Mouse (Mus musculus) A20 (cell line): ENCODE measurements at regions not wholly inside any gene's neighbourhood (a gene's known extent, or its start where the extent isn't known, plus 50 kb on each side); places are given as distances from the start of the nearest gene placed in this dataset.

Experiments
- DNase-seq: peaks from one replicate; pipeline ENCODE4 v3.0.0-alpha.2; 2011; ENCODE audit warnings: low read depth, low spot score

DNA sequence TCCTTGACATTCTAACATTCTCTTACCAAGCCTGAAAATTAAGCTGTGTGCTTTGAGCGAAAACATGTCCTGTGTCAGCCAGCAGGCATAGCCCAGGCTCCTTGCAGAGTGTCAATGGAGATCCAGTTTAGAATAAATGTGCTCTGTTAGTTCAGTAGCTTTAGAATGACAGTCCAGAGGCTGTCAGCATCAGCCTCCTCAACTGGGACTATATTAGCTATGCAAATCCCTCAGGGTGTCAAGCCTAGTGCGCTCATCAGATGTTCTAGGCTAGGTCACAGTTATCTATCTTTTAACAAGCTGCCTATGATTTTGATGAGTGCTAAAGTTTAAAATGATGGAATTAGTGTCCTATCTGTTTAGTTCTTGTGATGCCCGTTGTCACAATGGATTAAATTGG is 281.7 kb upstream of the Btbd3 start:
- DNase-seq: no peak

DNA sequence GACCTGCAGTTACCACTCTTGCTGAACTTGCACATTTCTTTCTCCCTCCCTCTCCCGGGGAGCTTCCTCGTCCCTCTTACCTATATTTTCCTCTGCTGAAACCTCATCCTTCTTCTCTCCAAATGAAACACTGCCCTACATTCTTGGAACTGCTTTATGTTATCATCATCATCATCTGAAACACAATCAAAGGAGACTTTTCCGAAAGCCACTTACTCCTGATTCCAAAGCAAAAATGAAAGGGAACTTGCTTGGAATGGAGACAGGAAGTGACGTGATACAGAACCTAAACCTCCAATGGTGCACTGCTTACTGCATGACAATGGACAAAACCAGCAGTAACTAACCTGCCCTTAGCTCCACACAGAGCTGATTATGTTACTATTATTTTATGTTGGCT is 287.2 kb upstream of the Btbd3 start:
- DNase-seq: no peak

DNA sequence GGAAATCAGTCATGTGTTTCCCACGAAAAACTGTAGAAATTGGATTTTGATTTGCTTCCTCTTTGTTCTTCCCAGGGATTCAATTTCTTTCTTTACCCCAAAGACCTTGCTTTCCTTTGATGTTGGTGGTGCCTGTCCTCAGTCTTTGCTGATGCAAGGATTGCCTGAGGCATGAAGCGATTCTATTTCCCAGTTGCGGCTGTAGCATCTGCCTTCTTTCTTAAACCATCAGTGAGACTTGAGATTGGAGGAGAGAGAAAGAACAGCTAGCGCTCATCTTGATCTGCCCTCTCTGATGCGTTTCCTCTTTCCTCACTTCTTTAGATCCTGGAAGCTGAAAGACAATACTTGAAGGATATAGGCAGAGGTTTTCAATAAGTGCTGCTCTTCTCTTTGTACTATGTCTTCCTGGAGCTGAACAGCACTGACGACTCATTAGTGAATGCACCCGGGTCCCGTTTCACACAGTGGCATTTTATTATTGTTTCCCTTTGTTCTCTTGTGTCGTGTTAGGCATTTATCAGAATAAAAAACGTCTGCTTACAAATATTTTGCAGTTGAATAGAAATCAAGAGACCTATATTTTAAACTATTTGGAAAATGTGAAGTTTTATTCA is 289.8 kb upstream of the Btbd3 start:
- no peak for DNase-seq

DNA sequence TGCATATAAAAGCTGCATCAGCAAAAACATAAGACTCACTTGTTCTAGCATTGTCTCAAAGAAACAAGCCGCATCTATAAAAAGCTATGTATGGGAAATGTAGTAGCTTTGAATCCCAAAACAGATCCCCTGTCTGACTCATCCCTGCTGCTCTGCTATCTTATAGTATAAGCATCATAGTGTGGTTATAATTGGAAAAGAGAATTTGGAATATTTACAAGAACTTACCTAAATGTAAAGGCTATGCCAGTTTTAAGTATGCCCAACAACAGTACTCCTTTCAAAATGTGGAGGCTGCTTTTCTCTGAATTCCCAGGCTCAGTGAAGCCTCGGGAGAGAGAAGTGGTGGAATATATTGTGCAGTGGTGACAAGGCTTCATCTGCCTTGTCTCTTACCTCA is 301.5 kb upstream of the Btbd3 start:
- DNase-seq: no peak

DNA sequence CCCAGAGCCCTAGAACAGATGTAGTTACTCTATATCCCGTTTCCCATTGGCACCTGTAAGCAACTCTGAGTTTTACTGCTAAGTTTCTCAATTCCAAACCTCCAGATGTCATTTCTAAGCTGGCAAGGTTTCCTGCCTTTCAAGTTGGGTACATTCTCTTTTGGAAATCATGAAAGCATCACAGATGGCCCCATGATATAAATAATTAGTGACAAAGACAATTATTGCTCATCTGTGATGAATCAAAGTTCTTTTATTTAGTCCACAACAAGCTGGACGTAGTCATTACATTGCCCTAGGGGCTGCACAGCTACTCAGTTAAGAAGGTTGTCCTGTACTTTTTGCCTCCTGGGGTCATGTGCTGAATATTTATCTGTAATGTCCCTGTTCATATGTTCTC is 303.2 kb upstream of the Btbd3 start:
- DNase-seq: no peak

DNA sequence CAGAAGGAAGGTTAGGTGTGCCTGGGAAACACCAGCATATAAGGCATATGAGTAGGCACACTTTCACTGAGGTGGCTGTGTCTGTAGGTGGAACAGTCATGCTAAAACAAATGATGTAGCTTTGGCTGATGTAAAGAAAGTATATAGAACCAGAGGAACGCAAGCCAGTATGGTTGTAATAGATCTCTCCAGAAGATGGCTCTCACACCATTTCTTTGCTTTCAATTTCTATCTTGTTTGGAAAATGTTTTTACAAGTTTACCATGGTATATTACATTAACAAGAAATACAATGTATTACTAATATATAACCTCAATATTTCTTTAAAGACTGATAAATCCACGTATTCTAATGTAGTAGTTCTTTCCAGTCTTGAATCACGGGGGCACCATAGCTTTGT is 304.4 kb upstream of the Btbd3 start:
- DNase-seq: no peak

DNA sequence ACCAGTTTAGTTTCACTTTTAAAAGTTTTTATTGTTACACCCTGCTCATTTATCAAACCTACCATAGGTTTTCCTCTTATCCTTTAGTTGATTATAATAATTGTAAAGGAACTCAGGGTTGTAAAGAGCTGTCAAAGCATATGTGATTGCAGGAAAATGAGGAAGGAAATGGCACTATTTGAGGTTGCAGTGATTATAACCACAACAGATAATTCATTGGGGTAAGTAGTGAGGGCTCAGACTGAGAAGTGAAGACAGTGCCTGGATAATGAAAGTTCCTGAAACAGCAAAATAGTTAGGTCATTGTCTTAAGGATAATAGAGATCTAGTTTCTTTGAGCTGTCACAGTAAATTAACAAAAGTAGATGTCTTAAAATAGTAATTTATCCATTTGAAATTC is 305.4 kb upstream of the Btbd3 start:
- no peak for DNase-seq

DNA sequence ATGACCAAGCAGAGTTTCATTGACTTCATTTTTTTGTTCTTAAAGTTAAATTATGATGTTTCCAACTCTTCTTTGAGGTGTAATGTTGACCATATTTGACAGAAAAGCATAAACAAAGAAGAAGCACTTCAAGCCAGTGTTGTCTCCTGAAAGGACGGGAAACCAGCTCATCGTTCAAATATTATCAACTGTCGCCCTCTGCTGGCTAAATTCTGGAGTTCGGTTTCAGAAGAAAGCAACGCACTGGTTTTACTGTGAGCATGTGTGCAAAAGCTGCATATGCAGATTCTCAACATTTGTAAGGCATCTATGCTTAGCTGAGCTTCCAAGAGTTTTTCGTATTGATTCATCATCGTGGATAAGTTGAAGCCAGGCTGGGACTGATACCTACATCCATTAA is 313.6 kb upstream of the Btbd3 start:
- DNase-seq: peak; percentile 44

DNA sequence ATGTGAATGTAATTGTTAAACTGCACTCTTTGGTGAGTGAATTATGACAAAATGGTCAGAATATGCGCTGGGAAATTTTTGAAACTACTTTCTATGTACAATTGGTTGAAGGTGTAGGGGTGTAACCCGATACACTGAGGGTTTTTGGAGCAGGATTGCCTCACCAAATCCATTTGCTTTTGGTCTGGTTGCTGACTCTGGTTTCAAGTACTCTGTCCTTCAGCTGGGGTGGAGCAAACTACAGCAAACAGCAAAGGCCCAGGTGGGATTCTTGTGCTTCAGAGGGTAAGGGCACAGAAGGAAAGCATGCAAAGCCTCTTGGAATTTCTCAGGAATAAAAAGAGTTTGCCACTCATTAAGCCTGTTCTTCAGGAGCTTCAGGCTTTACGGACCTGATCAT is 316.8 kb upstream of the Btbd3 start:
- no peak for DNase-seq

DNA sequence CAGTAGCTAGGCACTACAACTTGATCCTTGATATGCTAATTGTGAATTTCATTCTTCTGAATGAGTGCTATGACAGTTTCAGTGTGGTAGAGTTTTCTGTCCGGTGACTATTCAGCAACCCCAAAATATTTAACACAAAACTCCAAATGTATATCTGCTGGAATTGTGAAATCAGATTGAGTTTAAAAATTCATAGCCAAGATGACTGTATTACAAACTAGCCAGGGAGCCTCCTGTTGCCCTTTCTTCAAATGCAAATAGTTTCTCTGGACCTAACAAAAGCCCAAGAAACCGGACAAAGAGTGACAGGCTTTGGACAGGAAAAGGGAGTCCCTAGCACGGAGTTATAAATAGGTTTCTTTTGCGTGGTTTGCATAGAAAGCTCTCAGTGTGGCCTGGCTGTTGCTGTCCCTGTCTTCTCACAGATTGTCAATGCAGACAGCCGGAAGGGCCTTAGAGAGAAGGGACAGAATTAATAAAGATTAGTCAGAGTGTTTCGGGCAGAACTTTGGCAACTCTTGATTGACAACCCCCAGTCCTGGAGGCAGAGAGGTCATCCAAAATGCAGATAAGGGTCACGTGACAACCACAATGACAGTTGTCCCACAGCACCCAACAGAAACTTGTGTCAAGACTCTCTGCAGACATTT is 317.4 kb upstream of the Btbd3 start:
- no peak for DNase-seq

DNA sequence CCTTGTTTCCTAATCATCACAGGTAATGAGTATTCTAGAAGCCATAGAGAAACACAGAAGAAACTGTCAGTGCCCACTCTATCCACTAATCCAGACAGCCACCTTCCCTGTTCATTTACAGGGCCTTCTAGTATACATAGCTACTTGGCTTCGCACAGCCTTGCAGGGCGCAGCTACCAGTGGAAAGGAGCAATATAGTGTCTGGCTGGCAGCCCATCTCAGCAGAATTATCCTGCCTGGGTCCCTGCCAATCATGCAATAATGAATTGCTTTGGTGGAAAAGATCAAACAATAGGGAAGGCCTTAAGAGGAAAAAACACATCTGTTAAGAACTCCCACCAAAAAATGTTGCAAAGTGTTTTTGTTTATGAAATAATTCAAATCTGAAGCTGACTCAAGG is 319.8 kb upstream of the Btbd3 start:
- DNase-seq: no peak

DNA sequence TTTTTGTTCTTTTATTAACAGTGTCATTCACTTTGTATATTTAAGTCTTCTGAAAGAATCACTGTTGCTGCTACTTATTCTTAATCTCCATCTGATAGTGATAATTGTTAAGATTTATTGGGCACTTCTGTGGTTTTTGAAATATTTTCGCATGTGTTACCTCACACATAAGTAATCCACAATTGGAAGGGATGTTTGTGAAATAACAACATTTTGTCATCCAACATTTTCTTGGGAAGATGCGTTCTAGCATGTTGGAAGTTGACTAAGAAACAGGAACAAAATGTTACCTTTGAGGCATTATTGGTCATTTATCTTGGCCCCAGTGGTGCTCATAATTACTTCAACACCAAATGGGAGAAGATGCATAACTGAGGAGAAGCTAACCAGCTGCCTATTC is 323.4 kb upstream of the Btbd3 start:
- DNase-seq: no peak

DNA sequence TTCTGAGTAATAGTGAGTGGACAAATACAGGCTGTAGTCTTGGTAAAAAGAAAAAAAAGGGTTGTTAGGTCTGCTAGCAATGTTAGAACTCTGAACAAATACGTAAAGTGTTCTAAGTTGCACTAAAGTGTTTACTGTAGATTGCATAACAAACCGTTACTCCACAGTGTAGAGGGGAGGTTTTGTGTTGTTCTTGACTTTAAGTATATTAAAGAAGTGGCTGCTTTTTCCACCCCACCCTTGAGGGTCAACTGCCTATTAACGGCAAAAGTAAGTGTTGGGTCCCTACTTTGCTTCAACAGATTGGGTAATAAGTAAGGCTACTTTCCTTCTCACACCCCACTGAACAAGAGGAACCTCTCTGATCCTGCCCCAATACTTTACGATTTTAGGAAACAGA is 323.9 kb upstream of the Btbd3 start:
- DNase-seq: no peak

DNA sequence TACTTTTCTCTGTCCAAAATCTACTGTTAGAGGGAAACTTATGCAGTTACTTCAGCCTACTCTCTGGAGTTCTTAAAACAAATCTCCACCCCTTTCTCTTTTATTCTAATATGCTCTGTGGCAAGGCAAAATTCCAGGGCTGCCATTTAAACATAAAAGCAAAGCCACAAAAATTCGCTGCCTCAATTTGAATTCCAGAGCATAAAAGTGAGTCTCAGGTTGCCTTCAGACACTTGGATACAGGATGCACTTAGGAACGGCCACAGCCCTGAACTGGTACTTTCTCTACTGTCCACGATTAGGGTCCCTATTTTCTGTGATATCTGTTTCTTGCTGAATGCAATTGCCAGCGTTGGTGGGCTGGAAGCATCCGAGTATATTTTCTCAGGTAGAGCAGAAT is 330.9 kb upstream of the Btbd3 start:
- DNase-seq: no peak

DNA sequence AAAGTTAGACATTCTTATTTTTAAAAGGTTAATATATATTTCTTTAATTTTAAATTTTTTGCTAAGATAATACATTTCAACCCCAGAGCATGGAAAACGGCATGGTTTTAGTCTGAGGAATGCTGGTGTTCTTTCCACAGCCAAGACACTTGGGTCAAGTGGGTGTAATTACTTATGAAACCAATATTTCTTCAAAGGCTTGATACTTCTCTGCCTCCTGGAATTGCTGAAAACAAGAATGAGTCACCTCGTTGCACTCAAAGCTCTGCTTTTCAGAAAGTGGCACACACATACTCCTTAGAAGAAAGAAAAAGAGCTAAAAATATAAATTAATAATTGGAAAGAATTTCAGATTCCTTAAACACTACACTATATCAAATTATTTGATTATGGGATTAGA is 331.8 kb upstream of the Btbd3 start:
- no peak for DNase-seq

DNA sequence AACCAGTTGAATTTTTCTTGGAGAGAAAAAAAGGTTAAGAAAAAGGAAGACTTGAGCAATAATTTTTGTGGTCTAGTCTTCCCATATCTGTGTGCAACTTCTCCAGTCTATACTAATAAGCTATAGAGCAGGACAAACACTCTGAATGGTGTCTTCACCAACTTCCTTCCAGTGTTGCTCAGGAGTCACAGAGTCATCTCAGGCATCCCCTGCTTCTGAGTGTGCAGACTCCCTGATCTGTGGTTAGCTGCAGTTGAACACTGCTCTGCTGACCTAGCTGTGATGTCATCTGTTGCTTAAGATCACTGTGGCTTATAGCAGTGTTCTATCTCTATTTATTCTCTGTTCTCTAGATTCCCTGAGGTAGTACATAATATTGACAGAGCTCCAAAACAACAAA is 357.9 kb upstream of the Btbd3 start:
- DNase-seq: no peak

DNA sequence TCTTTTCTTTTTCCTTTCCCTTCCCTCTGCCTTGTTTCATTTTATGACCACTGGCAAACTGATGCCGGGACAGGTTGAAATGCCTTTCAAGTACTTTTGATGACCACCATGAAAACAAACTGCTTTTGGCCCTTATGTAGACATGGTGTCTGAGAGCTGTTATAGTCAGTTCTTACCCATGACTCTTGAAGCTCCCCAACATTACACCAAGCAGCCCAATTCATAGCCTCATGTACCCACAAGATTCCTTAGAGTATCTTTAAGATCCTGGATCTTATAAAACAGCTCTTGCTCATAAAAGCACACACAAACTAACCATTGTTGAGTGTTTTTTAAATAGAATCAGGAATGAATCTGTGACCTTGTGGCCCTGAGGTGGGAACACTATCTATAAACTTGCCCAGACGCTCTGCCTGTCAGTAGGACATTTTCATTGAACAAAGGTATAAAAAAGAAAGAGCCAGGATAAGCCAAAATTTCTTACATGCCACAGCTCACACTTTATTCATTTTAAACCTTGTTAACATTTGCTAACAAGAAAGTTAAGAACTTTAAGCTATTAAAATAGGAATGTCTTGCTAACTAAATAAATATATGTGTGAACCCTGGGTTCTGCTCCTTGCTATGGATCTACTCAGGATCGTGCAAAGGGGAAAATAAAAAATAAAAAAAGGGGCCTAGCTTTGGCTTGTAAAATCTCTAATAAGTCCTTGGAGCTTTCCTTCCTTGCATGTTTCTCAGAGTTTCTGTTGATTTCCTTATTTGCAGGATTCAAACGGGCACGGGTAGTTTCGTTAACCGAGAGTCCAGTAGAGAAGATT is 375.9 kb upstream of the Btbd3 start:
- no peak for DNase-seq

DNA sequence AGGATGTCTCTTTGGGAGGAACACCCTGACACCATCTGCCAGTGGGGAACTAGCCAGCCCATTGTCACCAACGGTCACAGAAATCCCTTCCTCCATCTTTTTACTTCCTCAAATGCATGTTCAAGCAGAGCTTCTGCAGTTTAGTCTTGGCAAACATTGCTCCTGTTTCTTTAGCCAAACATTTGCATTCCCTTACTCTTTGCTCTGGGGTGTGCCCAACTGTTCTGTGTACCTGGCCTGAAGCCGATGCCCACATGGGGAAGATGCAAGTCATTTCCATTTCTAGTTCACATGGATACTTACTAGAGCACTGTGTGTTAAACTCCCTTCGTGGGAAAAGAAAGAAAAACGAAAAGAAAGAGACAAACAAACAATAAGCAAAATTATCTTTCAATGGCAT is 386.7 kb upstream of the Btbd3 start:
- no peak for DNase-seq

DNA sequence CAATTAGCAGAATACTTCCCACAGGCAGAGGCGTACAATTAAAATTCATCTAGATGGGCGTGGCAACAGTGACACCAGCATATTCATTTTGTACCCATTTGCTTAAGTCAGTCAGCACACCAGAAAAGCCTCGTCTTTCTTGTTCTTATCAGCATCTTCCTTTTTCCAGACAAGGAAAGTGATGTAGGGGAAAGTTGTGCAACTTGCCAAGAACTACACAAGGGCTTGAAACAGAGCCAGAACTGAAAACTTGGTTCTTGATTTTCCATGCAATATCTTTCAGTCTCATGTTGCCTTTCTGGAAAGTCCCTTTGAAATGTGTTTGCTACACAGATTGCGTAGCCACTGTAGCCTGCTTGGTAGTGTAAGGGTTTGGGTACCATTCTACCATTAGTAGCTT is 401.9 kb upstream of the Btbd3 start:
- no peak for DNase-seq

DNA sequence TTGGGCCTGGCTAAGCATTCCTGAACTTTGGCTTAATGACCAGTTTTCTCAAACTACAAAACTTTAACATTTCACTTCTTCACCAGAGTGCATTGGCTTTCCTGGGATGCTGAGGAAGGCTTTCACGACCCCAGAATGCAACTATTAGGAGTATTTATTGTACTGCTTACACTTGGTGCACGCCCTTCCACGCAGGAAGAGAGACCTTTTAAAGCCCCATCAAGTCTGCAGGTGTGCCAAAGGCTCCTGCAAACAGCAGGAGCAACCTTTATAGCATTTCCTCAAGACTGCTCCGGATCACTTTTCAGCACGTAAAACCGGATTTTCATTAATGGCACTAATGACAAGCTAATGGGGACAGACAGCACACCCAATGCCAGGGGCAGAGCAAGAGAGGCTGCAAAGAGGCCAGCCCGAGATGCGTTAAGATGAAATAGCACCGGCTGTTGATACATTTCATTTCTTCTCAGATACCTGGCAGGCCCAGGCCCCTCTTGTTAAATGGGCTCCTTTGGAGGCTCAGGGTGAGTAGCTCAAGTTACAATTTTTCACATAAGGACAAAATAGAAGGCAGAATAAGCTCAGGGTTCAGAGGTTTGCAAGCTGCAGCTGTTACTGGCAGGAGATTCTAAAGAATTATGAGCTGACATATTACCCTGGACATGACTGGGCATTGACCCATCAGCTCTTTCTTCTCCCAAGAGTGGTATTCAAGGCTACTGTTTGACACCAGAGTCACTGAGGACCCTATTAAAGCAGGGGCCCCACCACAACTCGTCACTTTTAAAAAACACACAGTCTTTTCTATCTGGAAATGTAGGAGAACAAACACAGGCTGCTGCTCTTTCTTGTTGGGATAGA is 402.7 kb upstream of the Btbd3 start:
- no peak for DNase-seq

DNA sequence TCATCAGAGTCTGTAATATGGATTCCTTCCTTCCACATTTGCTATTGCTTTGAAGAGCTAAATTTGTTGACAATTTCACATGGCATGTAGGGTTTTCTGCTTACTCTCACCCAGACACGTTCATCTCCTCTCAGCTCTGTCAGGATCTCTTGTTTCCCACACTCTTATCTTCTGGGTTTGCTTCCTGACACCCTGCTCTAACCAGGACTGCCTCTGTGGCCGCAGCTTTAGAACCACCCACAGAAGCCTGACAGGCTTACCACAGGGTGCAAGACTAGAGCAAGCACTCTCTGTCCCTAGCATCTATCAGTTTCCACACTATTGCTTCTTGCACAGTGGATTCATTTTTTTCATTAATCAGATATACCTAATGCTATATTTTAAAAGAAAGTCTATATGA is 408.5 kb upstream of the Btbd3 start:
- DNase-seq: no peak

DNA sequence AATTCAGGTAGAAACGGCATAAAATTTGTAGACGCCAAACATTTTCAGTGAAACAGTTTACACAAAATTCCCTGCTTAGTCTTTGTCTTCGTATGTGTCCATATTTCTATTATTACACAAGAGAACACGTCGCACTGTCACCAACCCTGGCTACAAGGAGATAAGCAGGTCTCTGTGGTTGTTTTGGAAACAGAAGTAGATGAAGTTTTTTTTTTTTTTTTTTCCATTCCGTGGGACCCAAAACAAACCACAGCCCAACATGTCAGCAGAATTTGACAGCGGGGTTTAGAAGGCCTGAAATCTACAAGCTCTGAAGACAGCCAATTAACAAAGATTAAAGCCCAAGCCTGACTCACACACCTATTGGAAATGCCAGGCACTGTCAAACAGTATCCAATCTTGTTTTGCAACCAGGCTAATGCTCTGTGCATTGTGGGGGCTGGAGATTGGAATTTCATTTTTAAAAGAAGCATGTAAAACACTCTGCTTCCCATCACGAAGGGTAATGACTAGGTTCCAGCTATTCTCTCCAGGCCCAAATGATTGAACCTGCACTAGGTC is 428.5 kb upstream of the Btbd3 start:
- no peak for DNase-seq
